Mouse (Mus musculus) C2C12 (cell line): ENCODE data around the gene Asic1.

ENCODE experiments used
- CTCF ChIP-seq: IDR thresholded peaks from one replicate; pipeline ENCODE4 v1.5.1; 2011; ENCODE audit not compliant: control insufficient read depth, insufficient read depth, insufficient read length
- MAX ChIP-seq: IDR thresholded peaks from one replicate; pipeline ENCODE4 v1.6.1; 2011; ENCODE audit warnings: mild to moderate bottlenecking, control low read depth
- MYOD1 ChIP-seq: IDR thresholded peaks from one replicate; pipeline ENCODE4 v1.6.1; 2011; ENCODE audit warnings: low read depth; ENCODE audit not compliant: control insufficient read depth, insufficient read length
- MYOG ChIP-seq: IDR thresholded peaks from one replicate; pipeline ENCODE4 v1.6.1; 2011; ENCODE audit not compliant: control insufficient read depth, insufficient read length; ENCODE audit errors: extremely low read depth
- USF1 ChIP-seq: IDR thresholded peaks from one replicate; pipeline ENCODE4 v1.6.1; 2011; ENCODE audit warnings: low read depth, mild to moderate bottlenecking, control low read depth, moderate library complexity

DNA sequence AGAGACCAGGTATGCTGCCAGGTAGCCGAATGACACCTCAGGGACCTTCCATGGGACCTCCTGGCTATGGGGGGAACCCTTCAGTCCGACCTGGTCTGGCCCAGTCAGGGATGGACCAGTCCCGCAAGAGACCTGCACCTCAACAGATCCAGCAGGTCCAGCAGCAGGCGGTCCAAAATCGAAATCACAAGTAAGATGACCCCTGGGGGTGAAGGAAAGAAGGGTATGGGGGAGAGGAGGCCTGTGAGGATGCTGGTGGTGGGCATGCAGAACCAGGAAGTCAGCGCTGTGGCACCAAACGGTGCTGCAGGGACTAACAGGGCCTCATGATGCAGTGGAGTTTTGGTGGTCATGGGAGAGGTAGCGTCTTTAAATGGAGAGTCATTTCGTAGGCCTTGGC lies 32.9 kb downstream of the Asic1 start:
- TF ChIP-seq CTCF, result no peak
- no peak for TF ChIP-seq MYOD1
- no peak for TF ChIP-seq USF1
- TF ChIP-seq MAX, result no peak
- no peak for TF ChIP-seq MYOG
